Mouse (Mus musculus) stomach, embryonic 16.5 days (tissue): ENCODE data around the gene Triobp. TPM values are rescaled to one million over a fixed set of nuclear protein-coding genes. Genes with fewer than 3 reads are reported as not detected.

Source experiments
- ATAC-seq: fragments of 200-750 bp; cut with Nextera tagmentation; 2 replicates; pipeline ENCODE4 v1.8.0; 2017; ENCODE audit warnings: moderate number of reproducible peaks, moderate TSS enrichment; ENCODE audit not compliant: insufficient read depth, low FRiP score
- H3K27ac ChIP-seq: fragments of 300-500 bp; sonication (generic); 2 replicates; pipeline ENCODE4 v1.5.1; 2014; ENCODE audit warnings: low read length
- H3K27me3 ChIP-seq: fragments of 300-500 bp; sonication (generic); 2 replicates; pipeline ENCODE4 v1.6.1; 2014; ENCODE audit warnings: low read length, control low read depth, mixed read lengths; ENCODE audit not compliant: control insufficient read depth, insufficient read depth
- H3K36me3 ChIP-seq: fragments of 300-500 bp; sonication (generic); 2 replicates; pipeline ENCODE4 v1.6.1; 2014; ENCODE audit warnings: low read length; ENCODE audit not compliant: control insufficient read depth, insufficient read depth
- H3K4me1 ChIP-seq: fragments of 300-500 bp; sonication (generic); 2 replicates; pipeline ENCODE4 v1.6.1; 2014; ENCODE audit warnings: low read length, control low read depth, mixed read lengths; ENCODE audit not compliant: control insufficient read depth, insufficient read depth
- H3K4me2 ChIP-seq: fragments of 300-500 bp; sonication (generic); 2 replicates; pipeline ENCODE4 v1.6.1; 2014; ENCODE audit warnings: low read depth, low read length, mixed read lengths
- H3K4me3 ChIP-seq: fragments of 300-500 bp; sonication (generic); replicated peaks from 2 replicates; pipeline ENCODE4 v1.5.1; 2014; ENCODE audit warnings: mild to moderate bottlenecking, low read length
- H3K9ac ChIP-seq: fragments of 300-500 bp; sonication (generic); 2 replicates; pipeline ENCODE4 v1.6.1; 2014; ENCODE audit warnings: low read length
- H3K9me3 ChIP-seq: fragments of 300-500 bp; sonication (generic); replicated peaks from 2 replicates; pipeline ENCODE4 v1.6.1; 2016; ENCODE audit warnings: low read length, control low read depth; ENCODE audit not compliant: control insufficient read depth
- WGBS: fragments of 180-500 bp; shearing (Covaris S2); extraction: QIAGEN DNeasy Blood & Tissue Kit; methylation state at CpG from one replicate; pipeline ENCODE4 v1.1.7; 2014; 5-methylcytosine and 5-hydroxymethylcytosine counted together
- microRNA-seq: library from miRNA; unstranded; fragments of <30 nt; microRNA quantifications from one replicate; pipeline ENCODE4, GENCODE M21; 2016
- polyA plus RNA-seq: library from polyadenylated mRNA; unstranded; fragments of >200 nt; fragmentation: Nextera tagmentation; extraction: Ambion mirVana; gene quantifications from 2 replicates; pipeline ENCODE4 v1.2.1, GENCODE M21; 2015

The Triobp gene
- polyA plus RNA-seq, 1 experiment from 2014 or later = 54.2 TPM

GRCm38 (mm10) chr15:79048186-79048585 is 100.7 kb downstream of the Triobp start:
- H3K9ac ChIP-seq = no peak overlapping the region
- 60% methylated on average over 4 of the region's 4 CpGs for WGBS

DNA sequence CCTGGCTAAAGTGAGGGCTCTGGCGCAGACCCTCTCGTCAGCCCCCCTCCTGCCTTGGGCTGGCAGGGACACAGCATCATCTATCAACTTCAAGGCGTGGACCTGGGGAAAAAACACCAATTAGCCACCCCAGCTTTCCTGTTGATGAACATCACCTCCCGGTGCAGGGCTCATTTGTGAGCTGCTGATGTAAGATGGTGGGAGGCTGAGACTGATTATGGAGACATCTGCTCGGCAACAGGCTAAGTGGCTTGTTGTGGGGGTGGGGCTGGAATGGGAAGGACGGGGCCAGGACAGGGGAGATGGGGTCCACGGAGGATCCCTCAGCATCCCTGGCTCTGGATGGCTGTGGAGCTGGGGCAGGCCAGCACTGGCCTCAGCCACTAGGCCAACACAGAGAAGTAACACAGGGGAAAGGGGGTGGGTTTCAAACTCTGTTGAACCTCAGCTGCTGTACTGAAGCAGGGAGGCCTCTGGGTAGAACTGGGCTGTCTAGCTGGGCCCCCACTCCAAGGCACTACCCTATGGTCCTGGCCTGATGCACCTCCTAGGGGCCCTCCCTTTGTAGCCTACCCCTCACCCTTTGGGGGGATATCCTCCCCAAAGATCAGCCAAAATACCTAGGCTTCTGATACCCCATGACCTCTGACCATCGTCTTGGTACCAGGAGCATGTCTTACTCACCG is 102.8 kb downstream of the Triobp start:
- Histone ChIP-seq H3K4me1 (peaks cover 12% of the 10 kb centered on the region), H3K9ac (peak overlapping the region; percentile 23; the same call in 1 of the 2 replicates), H3K4me2 (no peak overlapping the region), H3K9me3 (no peaks in the 10 kb centered on the region), H3K27ac (peak overlapping the region; percentile 64; the same call in 1 of the 2 replicates), H3K27me3 (no peaks in the 10 kb centered on the region), H3K36me3 (peaks cover 20% of the 10 kb centered on the region), H3K4me3 (no peak overlapping the region)
- ATAC-seq = no peak; the same call in 1 of the 2 replicates
- 57% methylated on average over 9 of the region's 9 CpGs for WGBS

More at GRCm38 (mm10) chr15:79048186-79048585, 100.7 kb downstream of the Triobp start:
- peaks cover 8% of the 10 kb centered on the region; the same call in 1 of the 2 replicates for H3K36me3 ChIP-seq
- H3K27ac ChIP-seq = no peak overlapping the region
- H3K9me3 ChIP-seq = no peaks in the 10 kb centered on the region
- ATAC-seq = no peak
- H3K4me1 ChIP-seq = peaks cover 12% of the 10 kb centered on the region
- H3K4me3 ChIP-seq = no peak overlapping the region
- H3K4me2 ChIP-seq = no peak overlapping the region
- peaks cover 7% of the 10 kb centered on the region for H3K27me3 ChIP-seq

DNA sequence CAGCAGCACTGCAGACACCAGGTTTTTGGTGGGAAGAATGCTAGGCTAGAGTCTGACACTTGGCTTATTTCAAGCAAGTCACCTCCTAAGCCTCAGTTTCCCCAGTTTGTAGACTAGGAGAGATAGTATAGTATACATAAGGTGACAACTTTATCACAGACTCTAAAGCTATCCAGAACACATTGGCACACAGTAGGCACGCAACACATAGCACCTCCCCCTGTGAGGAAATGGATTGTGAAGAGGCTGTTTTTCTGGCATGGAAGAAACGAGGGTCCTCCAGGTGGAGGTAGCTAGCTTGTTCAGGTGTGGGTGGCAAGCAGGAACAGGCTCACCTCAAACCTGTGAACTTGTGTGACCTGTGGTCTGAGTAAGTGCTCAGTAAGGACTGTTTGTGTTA is 103.4 kb downstream of the Triobp start:
- no peak for ATAC-seq

GRCm38 (mm10) chr15:79051461-79052360 is 104.2 kb downstream of the Triobp start:
- Histone ChIP-seq H3K4me3 (no peak overlapping the region), H3K36me3 (peaks cover 20% of the 10 kb centered on the region), H3K9me3 (no peaks in the 10 kb centered on the region), H3K4me2 (no peak overlapping the region), H3K27ac (peak overlapping the region; percentile 64), H3K4me1 (peaks cover 12% of the 10 kb centered on the region), H3K27me3 (no peaks in the 10 kb centered on the region), H3K9ac (peak overlapping the region; percentile 52)
- 59% methylated on average over 13 of the region's 13 CpGs for WGBS
- ATAC-seq = peak; percentile 59; the same call in 1 of the 2 replicates

More for the DNA sequence above, 103.4 kb downstream of the Triobp start:
- no peak overlapping the region for H3K4me2 ChIP-seq
- H3K9ac ChIP-seq = peak overlapping the region; percentile 52
- peaks cover 12% of the 10 kb centered on the region for H3K4me1 ChIP-seq
- H3K9me3 ChIP-seq = no peaks in the 10 kb centered on the region
- H3K27ac ChIP-seq = peak overlapping the region; percentile 64
- no peak overlapping the region for H3K4me3 ChIP-seq
- peaks cover 20% of the 10 kb centered on the region for H3K36me3 ChIP-seq
- H3K27me3 ChIP-seq = no peaks in the 10 kb centered on the region
- 49% methylated on average over 2 of the region's 2 CpGs for WGBS

DNA sequence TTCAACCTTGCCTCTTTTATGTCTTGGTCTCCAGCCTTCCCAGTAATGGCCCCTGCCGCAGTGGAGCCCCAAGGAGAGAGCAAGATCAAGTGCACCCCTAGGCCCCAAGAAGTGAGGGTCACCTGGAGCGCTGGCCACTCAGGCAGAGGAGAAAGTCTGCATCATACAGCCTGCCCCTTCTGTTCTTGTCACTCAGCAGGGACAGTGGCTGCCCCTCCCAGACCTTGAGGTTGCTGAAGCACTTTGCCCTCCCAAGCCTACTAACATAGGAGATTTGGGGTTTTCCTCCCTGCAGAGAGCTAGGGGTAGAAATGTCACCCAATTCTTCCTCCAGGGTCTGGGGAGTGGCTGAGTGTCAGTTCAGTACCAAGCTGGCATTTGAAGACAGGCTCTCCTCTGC is 104.8 kb downstream of the Triobp start:
- 71% methylated on average over 2 of the region's 2 CpGs for WGBS
- H3K4me1 ChIP-seq = peaks cover 12% of the 10 kb centered on the region
- no peak overlapping the region for H3K27ac ChIP-seq
- no peak overlapping the region for H3K4me2 ChIP-seq
- no peaks in the 10 kb centered on the region for H3K9me3 ChIP-seq
- H3K36me3 ChIP-seq = peaks cover 20% of the 10 kb centered on the region
- H3K27me3 ChIP-seq = no peaks in the 10 kb centered on the region
- ATAC-seq = no peak
- H3K9ac ChIP-seq = no peak overlapping the region
- no peak overlapping the region for H3K4me3 ChIP-seq

Small RNAs within 50 kb of the gene (microRNA-seq; reads per million reads assigned to microRNA genes)
- gene Mir6956 = 1.3 reads per million

Other genes with a start within 250 kb of the Triobp start
- 0.07 and 0.17 TPM in 2 replicates for gene Elfn2, start 229.0 kb upstream of the Triobp start, polyA plus RNA-seq
- gene Mfng, start 174.2 kb upstream of the Triobp start, polyA plus RNA-seq = 18.5 and 18.7 TPM in 2 replicates
- 4.0 and 4.4 TPM in 2 replicates for gene Card10, start 144.7 kb upstream of the Triobp start, polyA plus RNA-seq
- gene Cdc42ep1, start 105.1 kb upstream of the Triobp start, polyA plus RNA-seq = 47.9 and 52.2 TPM in 2 replicates
- 86.6 and 122 TPM in 2 replicates for gene Lgals2, start 92.2 kb upstream of the Triobp start, polyA plus RNA-seq
- 48.4 and 51.4 TPM in 2 replicates for gene Gga1, start 70.5 kb upstream of the Triobp start, polyA plus RNA-seq
- gene Gm49510, start 48.1 kb upstream of the Triobp start, polyA plus RNA-seq = 0.32 and 0.46 TPM in 2 replicates
- gene Sh3bp1, start 48.0 kb upstream of the Triobp start, polyA plus RNA-seq = 42.1 and 44.5 TPM in 2 replicates
- gene Pdxp, start 33.8 kb upstream of the Triobp start, polyA plus RNA-seq = 5.1 and 5.9 TPM in 2 replicates
- 1,528 and 1,531 TPM in 2 replicates for gene Lgals1, start 21.0 kb upstream of the Triobp start, polyA plus RNA-seq
- gene Nol12, start 12.8 kb upstream of the Triobp start, polyA plus RNA-seq = 45.6 and 46.9 TPM in 2 replicates
- 479 and 551 TPM in 2 replicates for gene H1f0, start 80.7 kb downstream of the Triobp start, polyA plus RNA-seq
- gene Galr3, start 94.2 kb downstream of the Triobp start, polyA plus RNA-seq = 0.26 and 0.43 TPM in 2 replicates
- gene Ankrd54, start 115.2 kb downstream of the Triobp start, polyA plus RNA-seq = 35.7 and 35.8 TPM in 2 replicates
- gene Eif3l, start 127.5 kb downstream of the Triobp start, polyA plus RNA-seq = 208 and 211 TPM in 2 replicates
- gene Micall1, start 161.2 kb downstream of the Triobp start, polyA plus RNA-seq = 10.4 and 11.2 TPM in 2 replicates
- 281 and 302 TPM in 2 replicates for gene Polr2f, start 193.3 kb downstream of the Triobp start, polyA plus RNA-seq
- gene 1700088E04Rik, start 193.5 kb downstream of the Triobp start, polyA plus RNA-seq = 6.9 and 7.3 TPM in 2 replicates
- gene Sox10, start 217.5 kb downstream of the Triobp start, polyA plus RNA-seq = 5.3 and 5.4 TPM in 2 replicates